Mouse (Mus musculus): ENCODE measurements around the gene Rai14.
A peak's percentile ranks its signal among the peaks of the same experiment; 100 is the strongest.

The Rai14 gene

GRCm38 (mm10) chr15:10720671-10721070 is 6.2 kb upstream of the Rai14 start:
- no peak for DNase-seq (ENCODE audit: low spot score)

GRCm38 (mm10) chr15:10720188-10720587 is 5.8 kb upstream of the Rai14 start:
- DNase-seq (ENCODE audit: low spot score): no peak

DNA sequence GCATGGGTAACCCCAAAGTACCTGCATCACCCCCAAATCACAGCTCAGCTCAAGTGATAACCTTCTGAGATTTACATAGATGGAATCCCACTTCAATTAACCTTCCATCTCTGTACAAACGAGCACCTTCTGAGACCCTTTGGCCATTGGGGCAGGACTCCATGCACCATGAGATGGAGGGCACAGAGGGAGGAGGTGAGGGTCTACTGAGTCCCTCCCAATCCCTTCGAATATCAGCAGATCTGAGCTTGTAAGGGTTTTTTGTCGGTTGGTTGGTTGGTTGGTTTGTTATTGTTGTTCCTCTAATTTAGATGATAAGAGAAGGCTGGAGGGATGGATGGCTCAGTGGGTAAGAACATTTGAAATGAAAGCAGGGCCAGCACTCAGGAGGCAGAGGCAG is 5.1 kb upstream of the Rai14 start:
- no peak for DNase-seq (ENCODE audit: low spot score)

DNA sequence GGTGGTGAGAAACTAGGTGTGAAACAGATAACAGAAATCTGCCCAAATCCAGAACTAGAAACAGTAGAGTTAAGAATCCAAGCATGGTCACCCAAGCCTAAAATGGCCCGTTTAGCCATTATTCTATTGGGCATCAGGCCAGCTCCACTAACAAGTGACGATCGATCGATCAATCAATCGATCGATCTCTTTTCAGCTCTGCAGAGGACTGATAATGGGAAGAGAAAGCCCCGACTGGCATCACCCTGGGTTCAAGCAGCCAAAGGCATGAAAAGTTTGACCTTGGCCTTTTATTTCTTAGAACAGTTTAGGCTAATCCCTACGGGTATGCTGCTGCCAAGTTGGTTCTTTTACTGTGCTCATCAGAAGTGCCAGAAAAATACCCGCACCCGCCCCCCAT is 4.3 kb upstream of the Rai14 start:
- no peak for DNase-seq (ENCODE audit: low spot score)

DNA sequence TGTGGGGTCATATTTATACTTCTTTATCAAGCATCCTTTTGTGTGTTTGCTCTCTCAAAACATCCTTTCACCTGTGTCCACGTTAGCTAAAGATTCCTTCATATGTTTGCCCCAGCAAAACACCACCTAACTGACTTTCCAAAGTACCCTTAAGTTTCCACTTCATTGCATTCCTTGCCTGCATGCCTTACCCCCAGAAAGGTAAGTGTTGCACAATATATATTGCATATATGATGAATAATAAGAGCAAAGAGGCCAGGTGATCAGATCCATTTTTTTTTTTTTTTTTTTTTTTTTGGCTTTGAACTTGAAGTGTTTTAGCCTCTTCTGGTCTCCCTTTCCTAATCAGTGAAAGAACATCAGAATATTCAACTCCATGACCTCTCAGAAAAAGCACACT is 2.9 kb upstream of the Rai14 start:
- no peak for DNase-seq (ENCODE audit: low spot score)

- no peak for DNase-seq (ENCODE audit: low spot score)
Observed at GRCm38 (mm10) chr15:10715966-10716365, 1.5 kb upstream of the Rai14 start.

GRCm38 (mm10) chr15:10715139-10715505 is 698 bp upstream of the Rai14 start:
- DNase-seq (ENCODE audit: low spot score): peak; percentile 78

GRCm38 (mm10) chr15:10713626-10714316 is 653 bp downstream of the Rai14 start:
- peak; percentile 50 for DNase-seq (ENCODE audit: low spot score)

DNA sequence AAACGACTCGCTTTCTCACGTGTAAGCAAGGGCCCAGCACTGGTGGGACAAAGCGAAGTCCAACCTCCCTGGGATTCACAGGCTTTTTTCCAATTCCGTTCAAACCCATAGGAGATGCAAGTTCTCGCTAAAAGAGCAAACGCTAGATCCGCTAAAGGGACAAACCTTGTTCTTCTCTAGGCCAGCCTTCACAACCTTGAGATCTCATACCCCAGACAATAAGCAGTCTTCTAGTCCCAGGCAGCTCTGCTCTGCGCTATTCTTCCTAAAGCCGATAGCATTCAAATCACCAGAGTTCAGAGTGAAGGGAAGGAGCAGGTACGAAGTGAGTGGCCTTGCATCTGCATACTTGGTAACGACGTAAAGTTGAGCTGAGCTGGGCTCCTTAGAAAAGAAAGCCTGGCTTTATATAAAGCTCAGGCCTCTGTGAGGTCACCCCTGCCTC is 1.2 kb downstream of the Rai14 start:
- no peak for DNase-seq (ENCODE audit: low spot score)

DNA sequence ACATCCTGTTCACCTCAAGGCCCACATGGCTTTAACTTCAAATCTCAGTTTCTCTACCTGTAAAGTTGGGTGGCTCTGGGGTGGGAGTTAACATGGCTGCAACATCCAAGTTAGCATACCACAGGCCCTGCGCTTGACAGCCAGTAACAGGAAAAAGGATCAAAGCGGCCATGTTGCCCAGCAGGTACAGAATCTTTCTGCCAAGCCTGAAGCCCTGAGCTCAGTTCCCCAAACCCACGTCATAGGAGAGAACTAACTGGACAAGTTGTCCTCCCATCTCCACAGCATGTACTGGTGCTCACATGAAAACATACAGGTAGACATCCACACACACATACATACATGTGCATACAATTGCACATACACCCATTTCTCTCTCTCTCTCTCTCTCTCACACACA is 2.1 kb downstream of the Rai14 start:
- DNase-seq (ENCODE audit: low spot score): no peak

- no peak for DNase-seq (ENCODE audit: low spot score)
Observed at GRCm38 (mm10) chr15:10711231-10711630, 3.2 kb downstream of the Rai14 start.

- no peak for DNase-seq (ENCODE audit: low spot score)
Observed at GRCm38 (mm10) chr15:10708591-10709272, 5.7 kb downstream of the Rai14 start.

DNA sequence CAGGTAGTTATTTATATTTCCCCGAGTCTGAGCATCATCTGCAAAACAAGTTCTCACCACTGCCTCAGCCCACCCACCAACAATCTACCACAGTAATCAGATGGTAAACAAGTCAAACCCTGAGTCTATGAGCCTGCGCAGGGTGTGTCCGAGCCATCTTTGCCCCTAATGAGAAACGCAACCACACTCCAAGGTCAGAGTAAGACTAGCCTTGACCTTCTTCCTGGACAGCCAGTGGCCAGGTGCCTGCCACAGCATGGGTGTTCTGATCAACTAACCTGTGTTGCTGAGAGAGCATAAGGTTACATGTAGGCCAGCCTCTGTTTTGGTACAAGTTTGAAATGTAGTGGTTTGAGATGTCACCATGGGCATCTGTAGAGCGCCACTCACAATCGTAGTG is 7.3 kb downstream of the Rai14 start:
- no peak for DNase-seq (ENCODE audit: low spot score)

DNA sequence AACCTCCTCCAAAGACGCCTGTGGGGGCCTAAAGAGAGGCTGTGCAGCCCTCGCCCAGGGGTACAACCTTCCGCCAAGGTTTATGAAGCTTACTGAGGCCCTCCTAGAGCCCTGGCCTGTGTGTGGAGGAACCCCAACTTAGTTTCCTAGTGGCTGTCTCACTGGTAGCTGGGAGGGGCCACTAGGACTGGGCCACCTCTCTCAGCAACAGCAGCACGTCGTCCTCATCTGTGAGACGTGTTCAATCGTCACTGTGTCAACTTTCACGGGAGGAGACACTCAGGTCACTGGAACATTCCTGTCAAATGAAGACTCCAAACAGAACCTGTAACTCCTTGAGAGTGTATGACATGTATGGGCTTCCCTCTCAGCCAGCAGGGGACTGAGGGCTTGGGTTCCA is 8.0 kb downstream of the Rai14 start:
- no peak for DNase-seq (ENCODE audit: low spot score)

GRCm38 (mm10) chr15:10705752-10706151 is 8.7 kb downstream of the Rai14 start:
- no peak for DNase-seq (ENCODE audit: low spot score)

- DNase-seq (ENCODE audit: low spot score): no peak
Observed at GRCm38 (mm10) chr15:10704328-10704727, 10.1 kb downstream of the Rai14 start.

GRCm38 (mm10) chr15:10701571-10701970 is 12.9 kb downstream of the Rai14 start:
- DNase-seq (ENCODE audit: low spot score): no peak

GRCm38 (mm10) chr15:10700891-10701466 is 13.4 kb downstream of the Rai14 start:
- DNase-seq (ENCODE audit: low spot score): no peak

GRCm38 (mm10) chr15:10696478-10697234 is 17.8 kb downstream of the Rai14 start:
- peak; percentile 43 for DNase-seq (ENCODE audit: low spot score)

DNA sequence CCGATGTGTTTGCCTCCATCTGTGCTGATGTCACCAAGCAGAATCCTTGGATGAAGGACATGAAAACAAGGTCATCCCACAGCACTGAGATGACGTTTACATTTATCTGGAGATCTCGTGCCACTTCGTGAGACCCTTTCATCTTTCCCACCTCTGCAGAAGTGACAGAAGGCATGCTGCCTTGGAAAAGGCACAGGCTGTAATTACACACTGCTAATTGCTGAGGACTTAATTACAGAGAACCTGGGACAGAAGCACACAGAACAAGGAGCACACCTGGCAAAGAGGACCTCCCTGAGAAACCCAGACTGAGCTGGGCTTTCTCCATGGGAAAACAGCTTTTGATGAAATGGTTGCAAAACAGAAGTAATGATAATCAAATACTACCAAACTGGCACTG is 21.8 kb downstream of the Rai14 start:
- no peak for DNase-seq (ENCODE audit: low spot score)

- DNase-seq (ENCODE audit: low spot score): no peak
Observed at GRCm38 (mm10) chr15:10691481-10691880, 22.9 kb downstream of the Rai14 start.

GRCm38 (mm10) chr15:10690973-10691372 is 23.5 kb downstream of the Rai14 start:
- no peak for DNase-seq (ENCODE audit: low spot score)

DNA sequence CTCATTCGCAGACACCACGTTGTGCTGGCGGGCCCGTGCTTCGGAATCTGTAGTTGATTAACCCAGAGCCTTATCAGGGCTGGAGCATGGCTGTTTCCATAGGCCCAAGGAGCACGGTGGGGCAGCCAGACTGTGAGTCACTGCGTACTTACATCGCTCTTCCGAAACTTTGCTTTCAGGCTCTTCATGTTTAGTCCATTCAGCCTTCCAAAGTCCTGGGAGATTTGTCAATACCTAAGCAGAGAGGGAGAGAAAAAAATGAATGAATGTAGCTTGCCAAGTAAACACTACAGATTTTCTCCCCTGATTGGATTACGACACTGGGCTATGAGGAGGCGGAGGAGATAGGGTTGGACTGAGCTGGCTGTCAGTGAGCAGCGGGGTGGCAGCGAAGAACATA is 24.2 kb downstream of the Rai14 start:
- DNase-seq (ENCODE audit: low spot score): peak; percentile 84

Data from yolk sac, embryonic 10.5 days (tissue).